Mouse (Mus musculus): ENCODE measurements at regions not wholly inside any gene's neighbourhood (a gene's known extent, or its start where the extent isn't known, plus 50 kb on each side); places are given as distances from the start of the nearest gene placed in this dataset.

- Histone ChIP-seq H3K36me3 (ENCODE audit: control insufficient read depth, insufficient read depth, low read length, poor library complexity, severe bottlenecking) (no peaks in the 10 kb centered on the region), H3K9ac (ENCODE audit: insufficient read depth, low read depth, low read length, poor library complexity, severe bottlenecking) (no peak overlapping the region), H3K9me3 (ENCODE audit: control insufficient read depth, insufficient read depth, low read depth, low read length) (no peaks in the 10 kb centered on the region), H3K4me1 (ENCODE audit: control insufficient read depth in 2 of 2, insufficient read depth in 2 of 2, low read length in 2 of 2, poor library complexity in 1 of 2) (peaks cover 0 to 4% of the 10 kb centered on the region in 2 experiments; a peak in 1 of 4 replicates), H3K27ac (ENCODE audit: insufficient read depth, low read depth, low read length, poor library complexity, severe bottlenecking) (no peak overlapping the region), H3K4me3 (ENCODE audit: insufficient read depth in 1 of 2, low read depth in 1 of 2, low read length in 2 of 2, poor library complexity in 1 of 2, severe bottlenecking in 1 of 2) (no peak overlapping the region)
- in situ Hi-C loops (cut with MboI; ENCODE audit: low sequenced_read_pairs in 2 of 2, unreplicated experiment in 2 of 2): no loop called here
- TF ChIP-seq HCFC1 (IDR thresholded peaks at IDR 0.05; ENCODE audit: borderline replicate concordance, insufficient read depth, low read length): no peak
- TF ChIP-seq MAFK (IDR thresholded peaks at IDR 0.05; ENCODE audit: insufficient read depth, low read depth, low read length): no peak
- no peak for TF ChIP-seq CHD2 (IDR thresholded peaks at IDR 0.05; ENCODE audit: low read depth, low read length)
- TF ChIP-seq ZC3H11A (IDR thresholded peaks at IDR 0.05; ENCODE audit: borderline replicate concordance, low read depth, low read length): no peak
- TF ChIP-seq ZNF384 (IDR thresholded peaks at IDR 0.05; ENCODE audit: low read depth, low read length): no peak
- no peak for DNase-seq (ENCODE audit: low read depth, low spot score)
Measured at GRCm38 (mm10) chr17:15199235-15199634, 157.9 kb upstream of the Gm3448 start.

- TF ChIP-seq HCFC1 (IDR thresholded peaks at IDR 0.05; ENCODE audit: borderline replicate concordance, insufficient read depth, low read length): no peak
- TF ChIP-seq ZC3H11A (IDR thresholded peaks at IDR 0.05; ENCODE audit: borderline replicate concordance, low read depth, low read length): no peak
- no peak for TF ChIP-seq ZNF384 (IDR thresholded peaks at IDR 0.05; ENCODE audit: low read depth, low read length)
- TF ChIP-seq CHD2 (IDR thresholded peaks at IDR 0.05; ENCODE audit: low read depth, low read length): no peak
- TF ChIP-seq MAFK (IDR thresholded peaks at IDR 0.05; ENCODE audit: insufficient read depth, low read depth, low read length): no peak
- Histone ChIP-seq H3K4me3 (ENCODE audit: insufficient read depth in 1 of 2, low read depth in 1 of 2, low read length in 2 of 2, poor library complexity in 1 of 2, severe bottlenecking in 1 of 2) (no peak overlapping the region), H3K4me1 (ENCODE audit: control insufficient read depth in 2 of 2, insufficient read depth in 2 of 2, low read length in 2 of 2, poor library complexity in 1 of 2) (peaks cover 2% of the 10 kb centered on the region in 2 experiments; a peak in 1 of 4 replicates), H3K36me3 (ENCODE audit: control insufficient read depth, insufficient read depth, low read length, poor library complexity, severe bottlenecking) (no peaks in the 10 kb centered on the region), H3K9me3 (ENCODE audit: control insufficient read depth, insufficient read depth, low read depth, low read length) (no peaks in the 10 kb centered on the region), H3K9ac (ENCODE audit: insufficient read depth, low read depth, low read length, poor library complexity, severe bottlenecking) (no peak overlapping the region), H3K27ac (ENCODE audit: insufficient read depth, low read depth, low read length, poor library complexity, severe bottlenecking) (no peak overlapping the region)
- no peak for DNase-seq (ENCODE audit: low read depth, low spot score)
- in situ Hi-C loops (cut with MboI; ENCODE audit: low sequenced_read_pairs in 2 of 2, unreplicated experiment in 2 of 2): no loop called here
Measured at GRCm38 (mm10) chr17:15197361-15197760, 156.0 kb upstream of the Gm3448 start.

GRCm38 (mm10) chr17:15195819-15196218 is 154.5 kb upstream of the Gm3448 start:
- H3K9me3 ChIP-seq (ENCODE audit: control insufficient read depth, insufficient read depth, low read depth, low read length): no peaks in the 10 kb centered on the region
- TF ChIP-seq HCFC1 (IDR thresholded peaks at IDR 0.05; ENCODE audit: borderline replicate concordance, insufficient read depth, low read length): no peak
- H3K36me3 ChIP-seq (ENCODE audit: control insufficient read depth, insufficient read depth, low read length, poor library complexity, severe bottlenecking): no peaks in the 10 kb centered on the region
- H3K4me3 ChIP-seq (ENCODE audit: insufficient read depth in 1 of 2, low read depth in 1 of 2, low read length in 2 of 2, poor library complexity in 1 of 2, severe bottlenecking in 1 of 2): no peak overlapping the region
- DNase-seq (ENCODE audit: low read depth, low spot score): no peak
- peaks cover 2% of the 10 kb centered on the region in 2 experiments; a peak in 1 of 4 replicates for H3K4me1 ChIP-seq (ENCODE audit: control insufficient read depth in 2 of 2, insufficient read depth in 2 of 2, low read length in 2 of 2, poor library complexity in 1 of 2)
- in situ Hi-C loops (cut with MboI; ENCODE audit: low sequenced_read_pairs in 2 of 2, unreplicated experiment in 2 of 2): no loop called here
- no peak overlapping the region for H3K27ac ChIP-seq (ENCODE audit: insufficient read depth, low read depth, low read length, poor library complexity, severe bottlenecking)
- H3K9ac ChIP-seq (ENCODE audit: insufficient read depth, low read depth, low read length, poor library complexity, severe bottlenecking): no peak overlapping the region

GRCm38 (mm10) chr17:15194894-15195461 is 153.6 kb upstream of the Gm3448 start:
- Histone ChIP-seq H3K4me1 (ENCODE audit: control insufficient read depth in 2 of 2, insufficient read depth in 2 of 2, low read length in 2 of 2, poor library complexity in 1 of 2) (peaks cover 2 to 5% of the 10 kb centered on the region in 2 experiments; a peak in 2 of 4 replicates), H3K4me3 (ENCODE audit: insufficient read depth in 1 of 2, low read depth in 1 of 2, low read length in 2 of 2, poor library complexity in 1 of 2, severe bottlenecking in 1 of 2) (no peak overlapping the region), H3K9ac (ENCODE audit: insufficient read depth, low read depth, low read length, poor library complexity, severe bottlenecking) (no peak overlapping the region), H3K9me3 (ENCODE audit: control insufficient read depth, insufficient read depth, low read depth, low read length) (no peaks in the 10 kb centered on the region), H3K36me3 (ENCODE audit: control insufficient read depth, insufficient read depth, low read length, poor library complexity, severe bottlenecking) (no peaks in the 10 kb centered on the region), H3K27ac (ENCODE audit: insufficient read depth, low read depth, low read length, poor library complexity, severe bottlenecking) (no peak overlapping the region)
- TF ChIP-seq CHD2 (IDR thresholded peaks at IDR 0.05; ENCODE audit: low read depth, low read length): no peak
- no peak for TF ChIP-seq HCFC1 (IDR thresholded peaks at IDR 0.05; ENCODE audit: borderline replicate concordance, insufficient read depth, low read length)
- TF ChIP-seq ZNF384 (IDR thresholded peaks at IDR 0.05; ENCODE audit: low read depth, low read length): no peak
- TF ChIP-seq MAFK (IDR thresholded peaks at IDR 0.05; ENCODE audit: insufficient read depth, low read depth, low read length): no peak
- TF ChIP-seq ZC3H11A (IDR thresholded peaks at IDR 0.05; ENCODE audit: borderline replicate concordance, low read depth, low read length): no peak
- in situ Hi-C loops (cut with MboI; ENCODE audit: low sequenced_read_pairs in 2 of 2, unreplicated experiment in 2 of 2): no loop called here
- DNase-seq (ENCODE audit: low read depth, low spot score): no peak

- no peak overlapping the region for H3K4me3 ChIP-seq (ENCODE audit: insufficient read depth in 1 of 2, low read depth in 1 of 2, low read length in 2 of 2, poor library complexity in 1 of 2, severe bottlenecking in 1 of 2)
- H3K9me3 ChIP-seq (ENCODE audit: control insufficient read depth, insufficient read depth, low read depth, low read length): no peaks in the 10 kb centered on the region
- in situ Hi-C loops (cut with MboI; ENCODE audit: low sequenced_read_pairs in 2 of 2, unreplicated experiment in 2 of 2): no loop called here
- no peak for DNase-seq (ENCODE audit: low read depth, low spot score)
- H3K27ac ChIP-seq (ENCODE audit: insufficient read depth, low read depth, low read length, poor library complexity, severe bottlenecking): no peak overlapping the region
- no peak overlapping the region for H3K9ac ChIP-seq (ENCODE audit: insufficient read depth, low read depth, low read length, poor library complexity, severe bottlenecking)
- TF ChIP-seq ZNF384 (IDR thresholded peaks at IDR 0.05; ENCODE audit: low read depth, low read length) (no peak), ZC3H11A (IDR thresholded peaks at IDR 0.05; ENCODE audit: borderline replicate concordance, low read depth, low read length) (no peak), MAFK (IDR thresholded peaks at IDR 0.05; ENCODE audit: insufficient read depth, low read depth, low read length) (no peak), HCFC1 (IDR thresholded peaks at IDR 0.05; ENCODE audit: borderline replicate concordance, insufficient read depth, low read length) (no peak), CHD2 (IDR thresholded peaks at IDR 0.05; ENCODE audit: low read depth, low read length) (no peak)
- H3K4me1 ChIP-seq (ENCODE audit: control insufficient read depth in 2 of 2, insufficient read depth in 2 of 2, low read length in 2 of 2, poor library complexity in 1 of 2): peaks cover 2 to 5% of the 10 kb centered on the region in 2 experiments; a peak in 2 of 4 replicates
- H3K36me3 ChIP-seq (ENCODE audit: control insufficient read depth, insufficient read depth, low read length, poor library complexity, severe bottlenecking): no peaks in the 10 kb centered on the region
Measured at GRCm38 (mm10) chr17:15193831-15194230, 152.5 kb upstream of the Gm3448 start.
